Mouse (Mus musculus): ENCODE measurements around the gene Grb10. TPM values are rescaled to one million over a fixed set of nuclear protein-coding genes. Genes with fewer than 3 reads are reported as not detected.

The Grb10 gene
- polyA plus RNA-seq, 1 experiment from 2014 or later = 74.6 TPM

DNA sequence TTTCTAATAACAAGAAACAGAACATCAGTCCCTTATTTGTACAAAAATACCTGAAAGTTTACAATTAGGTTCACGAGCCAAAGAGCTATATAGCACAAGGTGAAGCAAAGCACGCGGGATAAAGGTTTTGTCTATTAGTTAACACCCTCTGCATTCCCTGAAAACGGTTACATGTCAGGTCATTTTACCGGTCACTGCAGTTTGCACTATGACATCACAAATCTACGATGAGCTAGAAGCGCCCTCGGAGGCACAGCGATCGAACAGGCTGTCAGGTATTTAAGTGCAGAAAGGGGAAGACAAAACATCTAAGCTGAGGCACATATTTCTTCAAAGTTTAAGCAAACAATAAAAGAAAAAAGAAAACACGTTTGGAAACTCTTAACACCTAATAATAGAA, 108.0 kb downstream of the Grb10 start:
- 93% methylated on average over 11 of the region's 11 CpGs for WGBS

DNA sequence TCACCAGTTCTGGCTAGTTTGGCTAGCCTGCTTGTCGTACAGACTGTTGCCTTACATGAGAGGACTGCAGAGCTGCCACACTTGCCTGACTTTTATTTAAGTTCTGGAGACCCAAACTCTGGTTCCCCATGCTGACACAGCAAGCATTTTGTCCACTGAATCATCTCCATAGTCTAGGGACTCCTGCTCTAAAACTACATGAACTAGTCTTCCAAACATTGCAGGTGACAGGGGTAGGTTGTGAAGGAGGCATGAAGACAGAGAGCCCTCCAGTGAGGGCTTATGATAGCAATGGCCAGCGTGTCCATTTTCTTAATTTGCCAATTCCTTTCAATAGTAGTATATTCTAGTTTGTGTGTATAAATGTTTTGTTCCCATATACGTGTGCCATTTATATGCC, 109.4 kb downstream of the Grb10 start:
- H3K4me3 ChIP-seq (ENCODE audit: low read depth, low read length) = no peak overlapping the region
- no peaks in the 10 kb centered on the region for H3K9me3 ChIP-seq (replicated peaks; ENCODE audit: control insufficient read depth, low read length, poor library complexity, severe bottlenecking)
- no peak overlapping the region for H3K9ac ChIP-seq (ENCODE audit: low read depth, low read length)
- WGBS = 90% methylated on average over 3 of the region's 3 CpGs
- no peak overlapping the region for H3K27ac ChIP-seq (ENCODE audit: low read length)
- no peaks in the 10 kb centered on the region for H3K36me3 ChIP-seq (ENCODE audit: control insufficient read depth, insufficient read depth, low read length)
- no peak for ATAC-seq
- H3K4me2 ChIP-seq (ENCODE audit: low read length) = no peak overlapping the region
- H3K27me3 ChIP-seq (ENCODE audit: control insufficient read depth, insufficient read depth, low read depth, low read length) = no peaks in the 10 kb centered on the region
- no peaks in the 10 kb centered on the region for H3K4me1 ChIP-seq (ENCODE audit: control insufficient read depth, insufficient read depth, low read length)

More for the DNA sequence above, 108.0 kb downstream of the Grb10 start:
- Histone ChIP-seq H3K9ac (ENCODE audit: low read depth, low read length) (no peak overlapping the region), H3K4me2 (ENCODE audit: low read length) (no peak overlapping the region), H3K27me3 (ENCODE audit: control insufficient read depth, insufficient read depth, low read depth, low read length) (no peaks in the 10 kb centered on the region), H3K4me1 (ENCODE audit: control insufficient read depth, insufficient read depth, low read length) (no peaks in the 10 kb centered on the region), H3K9me3 (replicated peaks; ENCODE audit: control insufficient read depth, low read length, poor library complexity, severe bottlenecking) (no peaks in the 10 kb centered on the region), H3K36me3 (ENCODE audit: control insufficient read depth, insufficient read depth, low read length) (no peaks in the 10 kb centered on the region), H3K4me3 (ENCODE audit: low read depth, low read length) (no peak overlapping the region), H3K27ac (ENCODE audit: low read length) (no peak overlapping the region)
- no peak for ATAC-seq

DNA sequence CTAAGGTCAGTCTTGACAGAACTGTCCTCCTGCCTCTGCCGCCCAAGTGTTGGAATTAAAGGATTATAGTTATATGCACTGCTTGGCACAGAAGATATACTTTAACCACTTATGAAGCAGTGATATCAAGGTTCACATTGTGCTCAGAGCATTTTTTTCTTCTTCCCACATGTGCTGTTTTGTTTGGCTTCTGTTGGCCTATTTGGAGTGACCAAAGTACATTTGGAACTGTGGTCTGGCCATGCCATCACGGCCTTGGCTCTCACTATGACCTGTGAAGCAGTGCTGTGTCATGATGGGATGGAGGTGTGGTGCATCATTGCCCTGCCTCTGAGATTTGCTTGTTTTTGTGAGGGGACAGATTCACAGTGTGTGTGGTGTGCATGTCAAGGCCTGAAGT, 109.9 kb downstream of the Grb10 start:
- WGBS = 98% methylated on average over 2 of the region's 2 CpGs
- H3K9ac ChIP-seq (ENCODE audit: low read depth, low read length) = no peak overlapping the region
- ATAC-seq = no peak
- H3K4me3 ChIP-seq (ENCODE audit: low read depth, low read length) = no peak overlapping the region
- no peaks in the 10 kb centered on the region for H3K4me1 ChIP-seq (ENCODE audit: control insufficient read depth, insufficient read depth, low read length)
- H3K9me3 ChIP-seq (replicated peaks; ENCODE audit: control insufficient read depth, low read length, poor library complexity, severe bottlenecking) = no peaks in the 10 kb centered on the region
- H3K4me2 ChIP-seq (ENCODE audit: low read length) = no peak overlapping the region
- H3K27ac ChIP-seq (ENCODE audit: low read length) = no peak overlapping the region
- no peaks in the 10 kb centered on the region for H3K36me3 ChIP-seq (ENCODE audit: control insufficient read depth, insufficient read depth, low read length)
- H3K27me3 ChIP-seq (ENCODE audit: control insufficient read depth, insufficient read depth, low read depth, low read length) = no peaks in the 10 kb centered on the region

DNA sequence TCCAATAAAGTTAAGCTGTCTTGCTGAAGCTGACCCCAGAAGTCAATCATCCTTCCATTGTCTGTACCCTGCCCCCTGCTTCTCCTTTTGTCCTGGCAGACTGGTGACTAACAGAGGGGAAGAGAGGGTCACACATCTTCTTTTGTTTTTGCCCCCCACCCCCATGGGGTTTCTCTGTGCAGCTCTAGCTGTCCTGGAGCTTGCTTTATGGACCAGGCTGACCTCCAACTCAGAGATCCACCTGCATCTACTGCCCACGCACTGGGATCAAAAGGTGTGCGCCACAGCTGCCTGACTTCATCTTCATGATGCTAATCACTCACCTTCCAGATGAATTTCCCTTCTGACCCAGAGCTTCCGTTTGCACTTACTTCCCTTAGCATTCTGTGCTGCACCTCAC, 114.6 kb downstream of the Grb10 start:
- no peak overlapping the region for H3K4me3 ChIP-seq (ENCODE audit: low read depth, low read length)
- no peak overlapping the region for H3K4me2 ChIP-seq (ENCODE audit: low read length)
- no peak overlapping the region for H3K9ac ChIP-seq (ENCODE audit: low read depth, low read length)
- no peaks in the 10 kb centered on the region for H3K27me3 ChIP-seq (ENCODE audit: control insufficient read depth, insufficient read depth, low read depth, low read length)
- no peaks in the 10 kb centered on the region for H3K9me3 ChIP-seq (replicated peaks; ENCODE audit: control insufficient read depth, low read length, poor library complexity, severe bottlenecking)
- no peak overlapping the region for H3K27ac ChIP-seq (ENCODE audit: low read length)
- ATAC-seq = no peak
- no peaks in the 10 kb centered on the region for H3K36me3 ChIP-seq (ENCODE audit: control insufficient read depth, insufficient read depth, low read length)
- no peaks in the 10 kb centered on the region for H3K4me1 ChIP-seq (ENCODE audit: control insufficient read depth, insufficient read depth, low read length)
- WGBS = 36% methylated on average over 3 of the region's 3 CpGs

DNA sequence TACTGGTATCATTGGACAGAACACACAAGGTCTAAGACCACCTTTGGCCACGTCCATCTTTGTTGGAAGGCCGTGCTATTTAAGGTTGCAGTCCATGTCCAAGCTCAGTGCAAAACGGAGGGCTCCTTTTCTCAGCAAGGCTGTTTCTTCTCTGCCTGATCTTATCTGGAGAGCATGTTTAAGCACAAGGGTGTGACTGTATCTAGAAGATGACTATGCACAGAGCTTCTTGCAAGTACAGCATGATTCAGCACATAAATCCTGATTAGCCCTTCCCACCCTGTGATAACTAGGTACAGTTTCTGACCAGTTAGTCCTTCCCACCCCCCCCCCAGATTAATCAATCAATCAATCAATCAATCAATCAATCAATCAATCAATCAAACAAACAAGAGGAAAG, 115.1 kb downstream of the Grb10 start:
- Histone ChIP-seq H3K4me1 (ENCODE audit: control insufficient read depth, insufficient read depth, low read length) (no peaks in the 10 kb centered on the region), H3K9me3 (replicated peaks; ENCODE audit: control insufficient read depth, low read length, poor library complexity, severe bottlenecking) (no peaks in the 10 kb centered on the region), H3K36me3 (ENCODE audit: control insufficient read depth, insufficient read depth, low read length) (no peaks in the 10 kb centered on the region), H3K4me3 (ENCODE audit: low read depth, low read length) (no peak overlapping the region), H3K27me3 (ENCODE audit: control insufficient read depth, insufficient read depth, low read depth, low read length) (no peaks in the 10 kb centered on the region), H3K9ac (ENCODE audit: low read depth, low read length) (no peak overlapping the region), H3K27ac (ENCODE audit: low read length) (no peak overlapping the region), H3K4me2 (ENCODE audit: low read length) (no peak overlapping the region)
- 88% methylated on average over 3 of the region's 3 CpGs for WGBS
- ATAC-seq = no peak

DNA sequence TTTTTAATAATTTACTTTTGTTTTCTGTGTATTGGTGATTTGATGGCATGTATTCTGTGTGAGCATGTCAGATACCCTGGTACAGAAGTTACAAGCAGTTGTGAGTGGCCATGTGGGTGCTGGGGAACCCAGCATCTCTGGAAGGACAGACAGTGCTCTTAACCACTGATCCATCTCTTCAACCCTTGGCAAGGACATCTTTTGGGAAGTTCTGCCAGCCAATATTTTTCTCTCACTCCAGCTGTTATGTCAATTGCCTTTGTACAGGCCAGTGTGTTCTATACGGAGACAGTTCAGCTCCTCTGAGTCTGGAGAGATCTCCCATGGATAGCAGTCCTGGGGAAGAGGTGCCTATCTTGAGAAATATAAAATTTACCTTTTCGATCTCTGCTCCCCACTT, 116.4 kb downstream of the Grb10 start:
- Histone ChIP-seq H3K27ac (ENCODE audit: low read length) (no peak overlapping the region), H3K36me3 (ENCODE audit: control insufficient read depth, insufficient read depth, low read length) (no peaks in the 10 kb centered on the region), H3K4me2 (ENCODE audit: low read length) (no peak overlapping the region), H3K4me3 (ENCODE audit: low read depth, low read length) (no peak overlapping the region), H3K27me3 (ENCODE audit: control insufficient read depth, insufficient read depth, low read depth, low read length) (no peaks in the 10 kb centered on the region), H3K4me1 (ENCODE audit: control insufficient read depth, insufficient read depth, low read length) (no peaks in the 10 kb centered on the region), H3K9me3 (replicated peaks; ENCODE audit: control insufficient read depth, low read length, poor library complexity, severe bottlenecking) (no peaks in the 10 kb centered on the region), H3K9ac (ENCODE audit: low read depth, low read length) (no peak overlapping the region)
- ATAC-seq = no peak
- WGBS = 89% methylated on average over 2 of the region's 2 CpGs

DNA sequence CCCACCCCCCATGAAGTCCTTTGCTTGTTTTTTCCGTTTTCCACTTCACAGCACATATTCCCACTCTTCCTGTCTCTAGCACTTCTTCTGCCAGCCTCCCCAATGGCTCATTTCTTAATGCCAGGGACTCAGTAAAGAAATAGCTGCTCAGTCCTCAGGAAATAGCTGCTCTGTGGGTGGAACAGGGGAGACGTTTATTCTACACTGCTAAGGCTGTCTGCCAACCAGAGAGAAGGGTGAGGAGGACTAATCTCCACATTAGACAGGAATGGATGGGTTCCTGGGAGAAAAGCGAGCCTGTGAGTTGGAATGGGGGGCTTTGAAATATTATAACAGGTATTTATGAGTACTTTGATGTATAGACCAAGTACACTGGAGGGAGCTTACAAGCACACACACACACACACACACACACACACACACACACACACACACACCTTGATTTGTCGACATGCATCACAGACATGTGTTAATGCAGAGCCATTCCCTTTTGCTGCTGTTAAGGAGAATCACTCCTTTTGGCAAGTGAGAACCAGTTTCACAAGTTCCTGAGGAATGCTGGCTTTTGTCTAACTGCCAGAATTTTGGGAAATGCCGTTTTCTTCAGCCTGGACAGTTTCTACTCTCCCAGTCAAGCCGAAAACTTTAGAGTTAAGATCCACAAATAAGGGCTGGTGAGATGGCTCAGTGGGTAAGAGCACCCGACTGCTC, 130.6 kb downstream of the Grb10 start:
- H3K9ac ChIP-seq (ENCODE audit: low read depth, low read length) = no peak overlapping the region
- ATAC-seq = no peak
- H3K4me3 ChIP-seq (ENCODE audit: low read depth, low read length) = no peak overlapping the region
- no peak overlapping the region for H3K27ac ChIP-seq (ENCODE audit: low read length)
- no peaks in the 10 kb centered on the region for H3K9me3 ChIP-seq (replicated peaks; ENCODE audit: control insufficient read depth, low read length, poor library complexity, severe bottlenecking)
- H3K27me3 ChIP-seq (ENCODE audit: control insufficient read depth, insufficient read depth, low read depth, low read length) = no peaks in the 10 kb centered on the region
- H3K36me3 ChIP-seq (ENCODE audit: control insufficient read depth, insufficient read depth, low read length) = no peaks in the 10 kb centered on the region
- no peak overlapping the region for H3K4me2 ChIP-seq (ENCODE audit: low read length)
- WGBS = 65% methylated on average over 7 of the region's 7 CpGs
- no peaks in the 10 kb centered on the region for H3K4me1 ChIP-seq (ENCODE audit: control insufficient read depth, insufficient read depth, low read length)

DNA sequence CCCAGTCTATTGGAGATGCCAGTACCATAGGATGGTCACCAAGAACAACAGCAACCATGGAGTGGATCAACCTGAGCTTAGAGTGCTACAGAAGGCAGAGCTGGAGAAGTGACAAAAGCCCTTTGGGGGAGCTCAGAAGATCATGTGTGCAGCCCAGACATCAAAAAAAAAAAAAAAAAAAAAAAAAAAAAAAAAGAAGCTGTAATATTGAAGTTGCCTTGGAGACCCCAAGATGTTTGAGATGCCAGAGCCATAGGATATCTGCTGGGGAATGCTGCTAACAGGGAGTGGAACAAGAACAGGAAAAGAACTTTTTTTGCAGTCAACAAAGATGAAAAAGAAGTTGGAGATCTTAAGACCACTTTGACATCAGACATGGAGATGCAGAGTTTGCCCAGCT, 133.0 kb downstream of the Grb10 start:
- H3K9ac ChIP-seq (ENCODE audit: low read depth, low read length) = no peak overlapping the region
- no peaks in the 10 kb centered on the region for H3K27me3 ChIP-seq (ENCODE audit: control insufficient read depth, insufficient read depth, low read depth, low read length)
- no peak for ATAC-seq
- no peaks in the 10 kb centered on the region for H3K36me3 ChIP-seq (ENCODE audit: control insufficient read depth, insufficient read depth, low read length)
- no peak overlapping the region for H3K4me3 ChIP-seq (ENCODE audit: low read depth, low read length)
- H3K4me2 ChIP-seq (ENCODE audit: low read length) = no peak overlapping the region
- no peaks in the 10 kb centered on the region for H3K4me1 ChIP-seq (ENCODE audit: control insufficient read depth, insufficient read depth, low read length)
- H3K27ac ChIP-seq (ENCODE audit: low read length) = no peak overlapping the region
- H3K9me3 ChIP-seq (replicated peaks; ENCODE audit: control insufficient read depth, low read length, poor library complexity, severe bottlenecking) = no peaks in the 10 kb centered on the region

DNA sequence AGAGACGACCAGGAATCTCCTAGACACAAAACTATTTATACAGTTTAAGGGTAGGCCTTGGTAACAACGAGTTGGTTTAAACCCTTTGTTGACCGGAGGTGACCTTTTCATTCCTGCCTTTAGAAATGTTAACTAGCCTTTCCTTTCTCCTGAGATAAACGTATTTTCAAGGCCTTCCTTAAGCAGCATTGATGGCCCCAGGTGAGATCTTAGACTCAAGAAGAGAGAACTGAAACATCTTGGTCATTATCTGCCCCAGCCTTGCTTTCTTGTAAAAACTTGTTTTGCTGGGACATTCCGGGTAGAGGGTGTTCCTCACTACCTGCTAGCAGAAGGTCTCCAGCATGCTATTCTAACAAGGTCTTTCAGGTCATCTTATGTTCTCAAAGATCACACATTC, 133.5 kb downstream of the Grb10 start:
- 68% methylated on average over 5 of the region's 5 CpGs for WGBS
- H3K4me3 ChIP-seq (ENCODE audit: low read depth, low read length) = no peak overlapping the region
- H3K27ac ChIP-seq (ENCODE audit: low read length) = no peak overlapping the region
- no peak for ATAC-seq
- no peaks in the 10 kb centered on the region for H3K4me1 ChIP-seq (ENCODE audit: control insufficient read depth, insufficient read depth, low read length)
- no peak overlapping the region for H3K4me2 ChIP-seq (ENCODE audit: low read length)
- H3K9me3 ChIP-seq (replicated peaks; ENCODE audit: control insufficient read depth, low read length, poor library complexity, severe bottlenecking) = no peaks in the 10 kb centered on the region
- H3K36me3 ChIP-seq (ENCODE audit: control insufficient read depth, insufficient read depth, low read length) = no peaks in the 10 kb centered on the region
- H3K27me3 ChIP-seq (ENCODE audit: control insufficient read depth, insufficient read depth, low read depth, low read length) = no peaks in the 10 kb centered on the region
- H3K9ac ChIP-seq (ENCODE audit: low read depth, low read length) = no peak overlapping the region

Measured in midbrain, embryonic 16.5 days (tissue).